In the genomic region with DNA sequence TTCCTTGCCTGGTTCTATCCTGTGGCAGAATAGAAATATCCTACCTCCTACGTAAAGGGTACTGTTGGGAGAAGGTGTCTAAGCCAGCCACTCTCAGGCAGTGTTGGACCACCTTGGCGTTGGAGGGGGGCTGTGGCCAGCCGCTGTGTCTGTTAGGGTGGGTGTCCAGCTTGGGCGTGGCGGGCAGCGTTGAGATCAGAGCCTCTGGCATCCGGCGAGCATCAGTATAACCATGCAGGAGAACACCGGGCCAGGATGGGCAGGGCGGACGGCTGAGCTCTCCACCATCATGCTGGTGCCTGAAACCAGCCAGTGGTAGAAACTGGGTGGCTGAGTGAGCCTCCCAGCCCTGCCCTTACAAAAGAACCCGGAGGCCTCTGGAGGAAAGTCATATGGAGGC, we compare ENCODE assay signal across 18 mouse cellular contexts. TPM values are rescaled to one million over a fixed set of nuclear protein-coding genes. Genes with fewer than 3 reads are reported as not detected.
"Had no signal": no experiment of that assay in that cellular context is flagged by ENCODE, and none has a peak within 500 bp of the region (broad histone marks: within the 10 kb centered on the region; RNA-seq: fewer than 3 reads in every experiment).

No protein-coding gene starts in this region.

- ATAC-seq: midbrain, embryonic 16.5 days had no signal

- H3K27ac ChIP-seq: neural tube, embryonic 13.5 days; neural tube, embryonic 15.5 days had no signal

- H3K9ac ChIP-seq: lung, embryonic 14.5 days; neural tube, embryonic 15.5 days had no signal

- DNase-seq: lung, adult 18-20 months; lung, embryonic 14.5 days; lung, postnatal 10 days; lung, postnatal 4 days; midbrain, embryonic 14.5 days; retina, postnatal 1 day; right cerebral cortex, adult 18-20 months; right cerebral cortex, postnatal 25 days; right cerebral cortex, postnatal 4 days; spleen, adult 18-20 months; thymus, adult 18-20 months; thymus, postnatal 14 days; thymus, postnatal 36 days had no signal

- H3K4me3 ChIP-seq: myocyte; neural tube, embryonic 13.5 days; neural tube, embryonic 15.5 days had no signal

- H3K27me3 ChIP-seq: neural tube, embryonic 13.5 days; neural tube, embryonic 15.5 days had no signal

- H3K9me3 ChIP-seq: neural tube, embryonic 13.5 days; neural tube, embryonic 15.5 days had no signal

- H3K4me2 ChIP-seq: lung, embryonic 14.5 days; midbrain, embryonic 11.5 days; neural tube, embryonic 13.5 days; neural tube, embryonic 15.5 days had no signal

RNA-seq across cellular contexts. Expression of a gene that starts 27.7 kb away (rescaled TPM):
- polyA plus RNA-seq: myocyte had no signal
